Mouse (Mus musculus) adrenal gland, adult (tissue): ENCODE results near the gene Orai3.
A peak's percentile ranks its signal among the peaks of the same experiment; 100 is the strongest.

ENCODE experiments used
- DNase-seq, 2 experiments: peaks; one replicate each; pipeline ENCODE4 v3.0.0; 2022 to 2023; ENCODE audit warnings: low spot score in 1 of 2; ENCODE audit not compliant: inconsistent age in 2 of 2

Gene Orai3

GRCm38 (mm10) chr7:127797076-127797845, 27.6 kb downstream of the Orai3 start:
- DNase-seq: peak in 1 of 2 experiments; percentile 45

DNA sequence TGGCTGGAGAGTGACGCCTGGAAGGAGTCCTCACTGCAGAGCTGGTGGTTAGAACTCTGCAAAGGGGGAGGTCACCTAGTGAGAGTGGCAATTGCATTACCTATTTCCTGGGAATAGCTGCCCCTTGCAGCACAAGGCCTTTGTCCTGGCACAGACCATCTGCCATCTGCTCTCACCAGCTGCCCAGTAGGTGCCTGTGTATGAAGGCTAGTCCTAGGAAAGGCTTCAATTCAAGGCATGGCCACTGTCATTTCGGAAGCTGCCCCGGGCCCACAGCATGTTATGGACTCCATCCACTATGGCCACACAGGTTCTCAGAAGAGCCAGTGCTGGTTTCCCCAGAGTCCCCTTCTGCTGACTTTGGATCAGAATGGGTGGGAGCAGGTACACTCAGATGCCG, 29.0 kb downstream of the Orai3 start:
- no peak for DNase-seq

DNA sequence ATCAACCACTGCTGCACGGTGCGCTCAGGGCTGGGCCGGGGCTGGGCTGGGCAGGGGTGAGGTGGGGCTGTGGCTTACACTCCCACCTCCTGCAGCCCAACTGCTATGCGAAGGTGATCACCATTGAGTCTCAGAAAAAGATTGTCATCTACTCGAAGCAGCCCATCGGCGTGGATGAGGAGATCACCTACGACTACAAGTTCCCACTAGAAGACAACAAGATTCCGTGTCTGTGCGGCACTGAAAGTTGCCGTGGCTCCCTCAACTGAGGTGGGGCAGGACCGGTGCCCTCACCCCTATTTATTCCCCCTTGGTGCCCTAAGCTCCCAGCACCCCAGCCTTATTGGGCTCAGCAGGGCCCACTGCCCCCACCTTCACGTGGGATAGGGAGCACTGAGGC, 29.6 kb downstream of the Orai3 start:
- DNase-seq: no peak

DNA sequence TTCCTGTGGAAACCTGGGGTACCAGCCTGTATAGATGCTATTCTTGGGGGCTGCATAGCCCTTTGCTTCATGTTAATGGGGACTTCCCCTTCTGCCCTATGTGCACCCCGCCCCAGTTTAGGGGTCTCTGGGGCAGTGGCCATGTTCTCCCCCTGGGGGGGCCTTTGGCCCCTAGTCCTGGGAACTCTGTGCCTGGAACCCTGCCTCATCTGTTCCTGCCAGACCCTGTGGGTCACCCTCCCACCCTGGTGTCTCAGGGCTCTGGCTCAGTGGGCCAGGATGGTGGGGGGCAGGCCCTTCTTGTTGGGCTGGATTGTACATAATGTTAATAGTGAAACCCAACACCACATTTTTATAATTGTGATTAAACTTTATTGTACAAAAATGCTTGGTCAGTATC, 30.1 kb downstream of the Orai3 start:
- peak in 1 of 2 experiments; percentile 54 for DNase-seq

DNA sequence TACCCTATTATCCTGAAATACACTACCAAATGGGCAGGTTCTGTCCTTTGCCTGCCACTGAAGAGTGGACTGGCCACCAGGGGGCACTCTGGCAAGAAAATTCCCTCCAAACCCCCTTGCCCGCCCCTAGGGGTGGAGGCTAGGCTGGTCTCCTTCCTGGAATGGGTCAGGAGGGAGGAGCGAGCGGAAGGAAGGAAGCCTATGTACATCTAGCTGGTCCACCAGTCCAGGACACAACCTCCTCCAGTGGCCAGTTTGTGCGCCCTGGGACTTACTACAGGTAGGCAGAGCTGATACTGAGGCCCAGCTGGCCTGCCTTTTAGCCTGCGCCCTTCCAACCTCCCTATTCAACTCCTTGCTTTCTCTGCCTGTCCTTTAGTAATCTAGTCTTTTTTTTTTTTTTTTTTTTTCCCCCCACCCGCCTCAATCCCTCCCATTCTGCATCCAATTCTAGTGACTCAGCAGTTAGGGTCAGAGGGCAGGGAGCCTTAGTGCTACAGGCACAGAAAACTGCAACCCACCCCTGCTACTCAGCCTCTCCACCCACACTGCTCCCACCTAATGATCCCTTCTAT, 30.9 kb downstream of the Orai3 start, which contains the start of gene Hsd3b7:
Gene Hsd3b7, plus strand, starts transcription at position 170 of the 575 bp plus-strand sequence.
- peak; percentile 95 to 98 for DNase-seq

- DNase-seq: peak; percentile 42 to 61
Observed at GRCm38 (mm10) chr7:127801010-127801621, 31.5 kb downstream of the Orai3 start.

DNA sequence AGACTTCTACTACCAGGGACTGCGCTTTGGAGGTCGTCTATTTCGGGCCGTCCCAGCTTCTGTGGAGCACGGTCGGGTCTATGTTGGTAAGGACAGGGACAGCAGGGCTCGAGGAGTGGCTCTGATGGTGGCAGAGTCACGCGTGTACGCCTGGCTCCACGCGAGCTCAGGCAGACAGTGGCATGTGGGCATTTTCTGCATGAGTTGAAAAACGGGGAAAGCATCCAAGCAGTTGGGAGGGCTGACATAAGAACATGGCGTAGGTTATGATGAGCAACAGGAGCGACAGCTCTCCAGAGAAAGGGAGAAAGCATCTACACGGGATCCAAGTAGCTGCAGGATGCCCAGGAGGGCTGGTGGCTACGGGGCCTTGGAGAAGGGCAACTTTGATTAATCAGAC, 32.7 kb downstream of the Orai3 start:
- DNase-seq: no peak

DNA sequence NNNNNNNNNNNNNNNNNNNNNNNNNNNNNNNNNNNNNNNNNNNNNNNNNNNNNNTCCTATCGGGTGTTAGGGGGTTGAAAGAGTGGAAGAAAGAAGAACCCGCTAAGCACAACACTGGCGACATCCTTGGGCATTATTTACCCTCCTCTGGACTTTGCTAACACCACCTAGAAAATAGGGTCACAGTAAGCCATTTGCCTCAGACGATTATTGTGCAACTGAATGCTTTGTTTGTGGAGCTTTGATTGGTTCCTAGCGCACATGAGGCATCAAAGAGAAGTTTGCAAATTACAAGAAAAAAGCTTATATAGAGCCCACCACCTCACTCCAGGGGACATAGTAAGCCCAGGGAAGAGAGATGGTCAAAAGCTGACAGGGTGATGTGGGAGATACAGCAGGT, 39.2 kb downstream of the Orai3 start:
- no peak for DNase-seq

- DNase-seq: no peak
Observed at GRCm38 (mm10) chr7:127809846-127810245, 40.2 kb downstream of the Orai3 start.

- DNase-seq: no peak
Observed at GRCm38 (mm10) chr7:127810650-127811049, 41.0 kb downstream of the Orai3 start.

GRCm38 (mm10) chr7:127811240-127811639, 41.6 kb downstream of the Orai3 start:
- no peak for DNase-seq

DNA sequence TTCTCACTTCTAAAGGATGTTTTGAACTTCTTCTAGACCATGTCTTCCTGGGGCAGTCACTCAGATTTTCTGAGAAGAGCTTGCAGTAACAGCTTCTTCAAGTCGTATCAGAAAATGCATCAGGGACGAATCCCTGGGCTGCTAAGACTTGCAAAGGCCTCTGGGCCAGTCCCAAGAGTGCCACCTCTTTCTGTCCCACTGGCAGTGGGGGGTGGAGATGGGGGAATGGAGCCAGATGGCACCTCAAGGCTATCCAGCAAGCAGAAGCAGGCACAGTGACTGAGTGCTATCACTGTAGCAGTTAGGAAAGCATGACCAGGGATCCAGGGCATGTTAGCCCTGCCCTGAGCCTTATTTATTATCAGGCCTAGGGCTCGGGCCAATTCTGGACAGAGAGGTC, 42.7 kb downstream of the Orai3 start:
- DNase-seq: peak in 1 of 2 experiments; percentile 82

- DNase-seq: peak in 1 of 2 experiments; percentile 68
Observed at GRCm38 (mm10) chr7:127813821-127814220, 44.2 kb downstream of the Orai3 start.

- peak; percentile 63 to 82 for DNase-seq
Observed at GRCm38 (mm10) chr7:127814241-127814921, 44.8 kb downstream of the Orai3 start.

- DNase-seq: no peak
Observed at GRCm38 (mm10) chr7:127815116-127815665, 45.6 kb downstream of the Orai3 start.

DNA sequence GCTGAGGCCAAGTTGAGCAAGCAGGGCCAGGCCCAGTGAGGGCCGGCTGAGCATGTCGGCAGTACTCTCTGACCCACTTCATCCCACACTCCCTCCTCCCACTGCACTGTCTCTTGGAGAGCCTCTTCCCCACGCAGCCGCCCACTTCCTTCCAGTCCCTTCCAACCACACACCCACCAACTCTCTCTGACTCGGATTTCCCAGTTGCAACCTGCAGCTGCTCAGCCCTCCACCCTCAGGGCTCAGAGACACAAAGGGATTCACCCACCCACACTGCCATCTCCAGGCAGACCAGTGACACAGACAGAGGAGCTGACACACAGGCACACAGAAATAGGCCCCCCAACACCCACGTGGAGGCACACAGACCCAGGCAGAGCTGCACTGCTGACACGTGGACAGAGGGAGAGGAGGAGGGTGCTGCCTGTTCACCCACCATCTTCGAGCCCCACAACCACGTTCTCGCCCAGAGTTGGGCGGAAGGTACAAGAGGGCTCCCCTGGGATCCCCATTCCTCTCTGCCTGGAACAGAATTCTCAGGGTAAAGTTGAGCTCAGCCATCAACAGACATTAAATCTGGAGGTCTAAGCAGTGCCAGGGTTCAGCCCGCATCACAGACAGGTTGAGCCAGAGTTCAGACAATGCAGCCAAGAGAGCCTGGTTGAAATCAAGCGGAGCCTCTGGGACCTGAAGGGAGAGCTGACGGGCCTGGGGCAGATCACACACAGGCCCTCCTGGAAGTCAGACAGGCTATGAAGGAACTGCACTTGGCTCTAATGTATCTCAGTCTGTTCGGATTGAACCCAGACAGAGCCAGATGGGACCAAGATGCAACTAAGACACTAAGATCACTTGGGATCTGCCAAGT, 46.6 kb downstream of the Orai3 start:
- DNase-seq: peak in 1 of 2 experiments; percentile 72

- DNase-seq: no peak
Observed at GRCm38 (mm10) chr7:127817053-127817452, 47.4 kb downstream of the Orai3 start.

DNA sequence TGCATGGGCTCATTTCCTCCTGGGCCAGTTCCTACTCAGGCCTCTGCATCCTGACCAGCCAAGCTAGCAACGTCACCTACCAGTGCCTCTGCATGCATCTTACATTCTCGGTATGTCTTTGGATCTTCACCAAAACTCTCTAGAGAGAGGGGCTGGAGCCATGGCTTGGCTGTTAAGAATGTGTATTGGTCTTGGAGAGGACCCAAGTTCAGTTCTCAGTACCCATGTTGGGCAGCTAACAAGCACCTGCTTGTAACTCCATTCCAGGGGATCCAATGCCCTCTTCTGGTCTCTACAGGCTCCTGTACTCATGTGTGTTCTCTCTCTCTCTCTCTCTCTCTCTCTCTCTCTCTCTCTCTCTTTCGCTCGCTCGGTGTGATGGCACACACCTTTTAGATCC, 48.2 kb downstream of the Orai3 start:
- DNase-seq: no peak

DNA sequence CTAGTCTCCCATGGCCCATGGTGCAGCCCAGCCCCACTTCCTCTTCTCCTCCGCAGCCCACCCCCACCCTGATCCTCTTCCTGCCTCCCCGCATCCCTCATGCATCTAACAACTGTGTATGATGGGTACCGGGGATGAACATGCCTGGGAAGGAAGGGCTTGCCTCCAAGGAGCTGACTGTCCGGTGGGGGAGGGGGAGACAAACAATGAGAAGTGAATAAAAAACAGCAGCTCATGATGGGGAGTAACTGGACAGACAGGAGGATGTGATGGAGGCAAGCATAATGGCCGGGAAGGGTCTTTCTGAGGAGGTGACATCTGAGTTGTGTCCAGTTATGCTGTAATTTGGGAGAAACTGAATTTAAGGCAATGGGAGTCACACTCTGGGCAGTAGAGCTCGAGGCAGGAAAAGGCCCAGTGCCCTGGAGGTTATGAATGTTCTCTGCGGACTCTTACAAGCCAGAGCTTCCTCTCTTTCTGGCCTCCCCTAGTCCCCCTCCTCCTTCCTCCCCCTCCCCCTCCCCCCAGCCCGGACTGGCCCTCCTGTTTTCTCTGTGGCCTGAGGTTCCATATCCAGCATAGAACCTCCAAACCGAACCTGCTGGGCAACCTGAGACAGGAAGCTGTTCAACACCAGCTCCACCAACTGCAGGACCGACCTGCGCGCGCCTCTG, 51.4 kb downstream of the Orai3 start:
- DNase-seq: no peak

DNA sequence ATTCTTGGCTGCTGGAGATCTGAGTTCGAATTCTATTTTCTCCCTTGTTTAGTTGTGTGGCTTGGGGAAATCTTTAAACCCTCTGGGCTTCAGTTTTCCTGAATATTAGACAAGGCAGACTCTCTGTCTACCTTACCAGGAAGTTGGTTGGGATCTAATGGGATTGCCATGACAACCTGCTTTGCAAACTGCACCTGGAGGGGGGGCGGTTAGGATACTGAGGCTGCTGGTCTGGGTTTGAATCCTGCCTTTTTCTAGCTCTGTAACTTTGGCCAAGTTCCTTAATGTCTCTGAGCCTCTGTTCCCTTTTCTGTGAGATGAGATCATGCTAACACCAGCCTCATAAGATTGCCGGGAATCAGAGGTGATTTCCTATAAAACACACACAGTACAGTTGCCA, 52.9 kb downstream of the Orai3 start:
- DNase-seq: no peak
